Mouse (Mus musculus): Measurements from ENCODE around the gene N6amt1.

The N6amt1 gene

GRCm38 (mm10) chr16:87384366-87384765 lies 30.4 kb downstream of the N6amt1 start:
- DNase-seq (ENCODE audit: low read depth, low spot score) = no peak

GRCm38 (mm10) chr16:87387444-87387977 lies 33.5 kb downstream of the N6amt1 start:
- no peak for DNase-seq (ENCODE audit: low read depth, low spot score)

DNA sequence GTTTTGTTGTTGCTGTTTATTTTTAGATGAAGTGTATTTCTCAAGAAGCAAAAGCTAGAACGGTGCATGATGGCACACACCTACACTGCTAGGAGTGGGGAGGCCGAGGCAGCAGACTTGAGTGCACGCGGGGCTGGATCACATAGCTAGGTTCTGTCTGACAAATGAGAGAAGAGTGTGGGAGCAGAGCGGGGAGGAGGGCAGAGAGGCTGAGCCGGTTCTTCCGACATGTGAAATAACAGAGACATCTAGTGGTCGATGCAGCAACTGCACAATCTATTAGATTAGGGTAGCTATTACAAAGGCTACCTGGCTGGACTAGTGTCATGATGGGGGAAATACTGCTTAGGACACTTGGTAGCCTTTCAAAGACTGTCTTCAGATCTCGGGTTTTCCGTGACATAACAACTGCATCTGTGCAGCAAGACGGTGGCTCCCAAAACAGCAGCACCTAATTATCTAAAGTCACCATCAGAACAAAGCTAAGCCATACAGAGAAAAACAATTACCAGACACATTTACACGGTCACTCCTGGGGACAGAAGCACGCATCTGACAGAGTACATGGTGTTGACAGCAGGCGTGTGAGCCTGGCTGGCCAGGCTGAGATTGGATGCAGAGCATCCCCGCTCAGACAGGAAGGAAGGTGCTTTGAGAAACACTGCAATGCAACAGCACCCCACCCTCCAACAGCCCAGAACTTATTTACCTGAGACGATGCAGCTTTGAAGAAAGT lies 40.0 kb downstream of the N6amt1 start:
- DNase-seq (ENCODE audit: low read depth, low spot score) = peak; percentile 82

DNA sequence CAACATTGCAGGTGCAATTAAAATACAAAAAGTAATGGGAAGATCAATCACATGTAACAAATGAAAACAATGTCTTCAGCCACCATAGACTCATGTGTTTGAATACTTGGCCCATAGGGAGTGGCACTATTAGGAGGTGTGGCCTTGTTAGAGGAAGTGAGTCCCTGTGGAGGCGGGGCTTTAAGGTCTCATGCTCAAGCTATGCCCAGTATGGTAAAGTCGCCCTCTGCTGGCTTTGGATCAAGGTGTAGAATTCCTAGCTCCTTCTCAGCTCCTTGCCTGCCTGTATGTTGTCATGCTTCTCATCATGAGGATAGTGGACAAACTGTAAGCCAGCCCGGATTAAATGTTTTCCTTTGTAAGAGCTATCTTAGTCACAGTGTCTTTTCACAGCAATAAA lies 51.0 kb downstream of the N6amt1 start:
- peak; percentile 95 for DNase-seq (ENCODE audit: low read depth, low spot score)

All from R1 (cell line).